Comparison of ENCODE assay signal across 8 mouse cellular contexts in the genomic region with DNA sequence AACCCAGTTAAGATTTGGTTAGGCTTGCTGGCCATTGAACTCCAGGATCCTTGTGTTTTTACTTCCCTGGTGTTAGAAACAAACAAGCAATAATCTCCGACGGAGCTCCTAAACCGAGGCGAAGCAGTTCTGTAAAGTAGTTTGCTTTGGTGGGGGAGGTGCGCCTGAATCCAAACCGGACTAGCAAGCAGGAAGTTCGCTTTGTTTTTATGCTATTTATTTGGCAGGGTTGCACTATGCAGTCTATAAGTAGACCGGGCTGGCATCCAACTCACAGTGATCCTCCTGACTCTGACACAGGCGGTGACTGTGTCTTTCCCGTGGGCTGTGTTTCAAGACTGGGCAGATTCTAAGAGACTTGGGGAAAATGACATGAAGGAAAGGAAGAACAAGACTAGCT. TPM values are rescaled to one million over a fixed set of nuclear protein-coding genes. Genes with fewer than 3 reads are reported as not detected.
DNase-seq lines count a peak whose midpoint lies in the region; ATAC-seq and TF ChIP-seq lines count a peak whose summit lies in the region.

No protein-coding gene starts in this region.

- TF ChIP-seq EP300 in lung, postnatal 0 days (IDR thresholded peaks at IDR 0.05) = peak; percentile 47

- H3K36me3 ChIP-seq in thymus, adult 2 months (ENCODE audit: control insufficient read depth, insufficient read depth, low read length) = no peaks in the 10 kb centered on the region
- H3K36me3 ChIP-seq in lung, postnatal 0 days (ENCODE audit: insufficient read depth, low read length) = no peaks in the 10 kb centered on the region
- H3K36me3 ChIP-seq in small intestine, adult 2 months (ENCODE audit: control insufficient read depth, insufficient read depth, low read length) = peaks cover 1% of the 10 kb centered on the region; the same call in 1 of the 2 replicates

- H3K4me3 ChIP-seq in thymus, adult 2 months (ENCODE audit: control insufficient read depth, insufficient read depth, low read length) = no peak overlapping the region
- no peak overlapping the region for H3K4me3 ChIP-seq in lung, postnatal 0 days (ENCODE audit: low read depth, low read length)
- no peak overlapping the region for H3K4me3 ChIP-seq in small intestine, adult 2 months (ENCODE audit: low read depth, low read length)

- H3K9ac ChIP-seq in lung, postnatal 0 days (replicated peaks; ENCODE audit: low read depth) = peak overlapping the region; percentile 13

- no peak for TF ChIP-seq POLR2A in thymus, adult 2 months (IDR thresholded peaks at IDR 0.05; ENCODE audit: control insufficient read depth, extremely low read depth, insufficient read depth, low read length, poor library complexity)
- TF ChIP-seq POLR2A in small intestine, adult 2 months (IDR thresholded peaks at IDR 0.05; ENCODE audit: low read depth, low read length) = no peak

- peak overlapping the region; percentile 25; the same call in 1 of the 2 replicates for H3K4me2 ChIP-seq in lung, postnatal 0 days (replicated peaks; ENCODE audit: low read depth, low read length)

- no peak for TF ChIP-seq CTCF in thymus, adult 2 months (IDR thresholded peaks at IDR 0.05; ENCODE audit: borderline replicate concordance, control insufficient read depth, extremely low read depth, insufficient read depth, low read length, poor library complexity)
- no peak for TF ChIP-seq CTCF in lung, postnatal 0 days (IDR thresholded peaks at IDR 0.05)
- TF ChIP-seq CTCF in small intestine, adult 2 months (IDR thresholded peaks at IDR 0.05; ENCODE audit: extremely low read depth, insufficient read length, insufficient replicate concordance, low read depth, low read length) = no peak

- no peaks in the 10 kb centered on the region for H3K9me3 ChIP-seq in lung, postnatal 0 days (ENCODE audit: low read length)

- peak; percentile 13 for ATAC-seq in lung, postnatal 0 days
- ATAC-seq in megakaryocyte-erythroid progenitor cell, adult 5-6 weeks (replicated peaks; ENCODE audit: low FRiP score, low TSS enrichment, poor library complexity, severe bottlenecking) = no peak

- DNase-seq in thymus, adult 2 months = peak; percentile 24
- no peak for DNase-seq in thymus, adult 18-20 months
- peak; percentile 97 for DNase-seq in fat pad, adult 2 months (ENCODE audit: extremely low read depth, low read depth, low spot score)
- peak; percentile 66 for DNase-seq in heart, postnatal 4 days
- DNase-seq in layer of hippocampus, postnatal 14 days (ENCODE audit: low spot score in 2 of 2) = peak; percentile 18 to 55
- DNase-seq in lung, postnatal 0 days (ENCODE audit: low spot score) = peak; percentile 95

- peaks cover 14% of the 10 kb centered on the region for H3K4me1 ChIP-seq in thymus, adult 2 months (replicated peaks; ENCODE audit: control insufficient read depth, insufficient read depth, low read length)
- H3K4me1 ChIP-seq in lung, postnatal 0 days (ENCODE audit: insufficient read depth, low read depth, low read length) = peaks cover 6% of the 10 kb centered on the region; the same call in 1 of the 2 replicates
- H3K4me1 ChIP-seq in small intestine, adult 2 months (ENCODE audit: control insufficient read depth, insufficient read depth, insufficient read length, low read length) = peaks cover 7% of the 10 kb centered on the region

- H3K27ac ChIP-seq in thymus, adult 2 months (ENCODE audit: control insufficient read depth, insufficient read depth, low read length) = peak overlapping the region; percentile 41; the same call in 1 of the 2 replicates
- H3K27ac ChIP-seq in lung, postnatal 0 days (ENCODE audit: low read length) = peak overlapping the region; percentile 91
- H3K27ac ChIP-seq in small intestine, adult 2 months (ENCODE audit: insufficient read depth, low read depth, low read length) = peak overlapping the region; percentile 83

- WGBS in thymus, adult 2 months = 36% methylated on average over 10 of the region's 10 CpGs
- WGBS in lung, postnatal 0 days = 1% methylated on average over 10 of the region's 10 CpGs
- 6% methylated on average over 10 of the region's 10 CpGs for WGBS in small intestine, adult 2 months

- no peaks in the 10 kb centered on the region for H3K27me3 ChIP-seq in thymus, adult 2 months (ENCODE audit: control insufficient read depth, insufficient read depth, low read length)
- H3K27me3 ChIP-seq in lung, postnatal 0 days (replicated peaks; ENCODE audit: insufficient read depth, low read length) = no peaks in the 10 kb centered on the region
- no peaks in the 10 kb centered on the region for H3K27me3 ChIP-seq in small intestine, adult 2 months (ENCODE audit: control insufficient read depth, insufficient read depth, low read length)

RNA-seq across cellular contexts. Expression of gene Hnrnpc, which starts 2.9 kb away (rescaled TPM):
- polyA plus RNA-seq in thymus, adult 2 months (2012; rRNA removed) = 163 and 171 TPM in 2 replicates
- 100 to 1,000 TPM; 183 to 190 TPM for total RNA-seq in heart, postnatal 4 days (2021)
- 100 to 1,000 TPM; 213 to 245 TPM for total RNA-seq in layer of hippocampus, postnatal 14 days (2021)
- 170 and 210 TPM in 2 replicates for polyA plus RNA-seq in lung, postnatal 0 days (2015; fragmentation: Nextera tagmentation; extraction: Ambion mirVana)
- polyA plus RNA-seq in small intestine, adult 2 months (2012; rRNA removed) = 8.4 and 22.4 TPM in 2 replicates
- 371 and 420 TPM in 2 replicates for total RNA-seq in megakaryocyte-erythroid progenitor cell, adult 5-6 weeks (2014; fragmentation: Nextera tagmentation)
- 758 and 809 TPM in 2 replicates for total RNA-seq in megakaryocyte-erythroid progenitor cell, adult 5-6 weeks (2017)

RNA-seq across cellular contexts. Expression of gene Rpgrip1, which starts 3.8 kb away (rescaled TPM):
- polyA plus RNA-seq in thymus, adult 2 months (2012; rRNA removed) = 3.1 and 3.9 TPM in 2 replicates
- under 1 TPM; 0.55 to 0.59 TPM for total RNA-seq in heart, postnatal 4 days (2021)
- 1 to 10 TPM; 2.4 TPM for total RNA-seq in layer of hippocampus, postnatal 14 days (2021)
- 31.4 and 38.4 TPM in 2 replicates for polyA plus RNA-seq in lung, postnatal 0 days (2015; fragmentation: Nextera tagmentation; extraction: Ambion mirVana)
- 0.86 and 1.0 TPM in 2 replicates for polyA plus RNA-seq in small intestine, adult 2 months (2012; rRNA removed)
- 1.2 and 9.1 TPM in 2 replicates for total RNA-seq in megakaryocyte-erythroid progenitor cell, adult 5-6 weeks (2014; fragmentation: Nextera tagmentation)
- total RNA-seq in megakaryocyte-erythroid progenitor cell, adult 5-6 weeks (2017) = 5.9 and 7.1 TPM in 2 replicates

Comparison
In these comparisons a context has a peak if more than half of its experiments do, and no peak if none do; other contexts are left out.
1. DNase-seq: peak in thymus, adult 2 months (single experiment), fat pad, adult 2 months (single experiment), heart, postnatal 4 days (single experiment), layer of hippocampus, postnatal 14 days (2 of 2) and lung, postnatal 0 days (single experiment); none in thymus, adult 18-20 months (0 of 2).
2. H3K27ac ChIP-seq: peak in every context shown above with its lines; median percentile 91 in lung, postnatal 0 days; 83 in small intestine, adult 2 months; 41 in thymus, adult 2 months.